Mouse (Mus musculus): ENCODE measurements at regions not wholly inside any gene's neighbourhood (a gene's known extent, or its start where the extent isn't known, plus 50 kb on each side); places are given as distances from the start of the nearest gene placed in this dataset.

GRCm38 (mm10) chr1:169439621-169440020 is 91.6 kb downstream of the Nuf2 start:
- 88% methylated on average over 2 of the region's 2 CpGs for WGBS
- Histone ChIP-seq H3K27me3 (ENCODE audit: insufficient read depth, poor library complexity, severe bottlenecking) (no peaks in the 10 kb centered on the region), H3K36me3 (no peaks in the 10 kb centered on the region), H3K4me1 (no peaks in the 10 kb centered on the region), H3K27ac (no peak overlapping the region), H3K9me3 (no peaks in the 10 kb centered on the region), H3K4me3 (no peak overlapping the region)
- DNase-seq (ENCODE audit: low spot score): no peak

- Histone ChIP-seq H3K36me3 (no peaks in the 10 kb centered on the region), H3K27ac (no peak overlapping the region), H3K27me3 (ENCODE audit: insufficient read depth, poor library complexity, severe bottlenecking) (no peaks in the 10 kb centered on the region), H3K4me3 (no peak overlapping the region), H3K4me1 (no peaks in the 10 kb centered on the region), H3K9me3 (no peaks in the 10 kb centered on the region)
- no peak for DNase-seq (ENCODE audit: low spot score)
- 81% methylated on average over 3 of the region's 3 CpGs for WGBS
Measured at GRCm38 (mm10) chr1:169438006-169438405, 93.3 kb downstream of the Nuf2 start.

GRCm38 (mm10) chr1:169422408-169422807 is 108.9 kb downstream of the Nuf2 start:
- H3K27me3 ChIP-seq (ENCODE audit: insufficient read depth, poor library complexity, severe bottlenecking): no peaks in the 10 kb centered on the region
- no peaks in the 10 kb centered on the region for H3K36me3 ChIP-seq
- peaks cover 3% of the 10 kb centered on the region; the same call in 1 of the 2 replicates for H3K4me1 ChIP-seq
- WGBS: 64% methylated on average over 3 of the region's 3 CpGs
- no peak for DNase-seq (ENCODE audit: low spot score)
- H3K4me3 ChIP-seq: no peak overlapping the region
- H3K27ac ChIP-seq: no peak overlapping the region
- no peaks in the 10 kb centered on the region for H3K9me3 ChIP-seq

- Histone ChIP-seq H3K9me3 (no peaks in the 10 kb centered on the region), H3K4me3 (no peak overlapping the region), H3K27ac (no peak overlapping the region), H3K36me3 (no peaks in the 10 kb centered on the region), H3K4me1 (peaks cover 3% of the 10 kb centered on the region; the same call in 1 of the 2 replicates), H3K27me3 (ENCODE audit: insufficient read depth, poor library complexity, severe bottlenecking) (no peaks in the 10 kb centered on the region)
- 48% methylated on average over 1 of the region's 1 CpGs for WGBS
- DNase-seq (ENCODE audit: low spot score): no peak
Measured at GRCm38 (mm10) chr1:169421671-169422070, 109.6 kb downstream of the Nuf2 start.

DNA sequence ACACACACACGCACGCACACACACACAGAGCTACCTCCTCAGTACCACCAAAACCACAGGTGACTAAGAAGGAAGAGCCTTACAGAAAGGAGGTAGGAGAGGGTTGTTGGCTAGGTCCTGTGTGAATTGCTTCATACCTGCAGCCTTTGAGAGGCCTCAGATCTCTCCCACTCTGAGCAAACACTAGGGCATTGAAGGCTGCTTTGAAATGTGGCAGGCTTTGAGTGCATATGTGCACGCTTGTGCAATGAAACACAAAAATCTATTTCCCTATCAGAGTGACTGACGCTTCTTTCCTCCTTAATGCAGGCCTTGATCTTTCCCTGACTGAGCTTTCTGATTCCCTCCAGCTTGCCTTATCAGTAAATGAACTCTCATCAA is 112.6 kb downstream of the Nuf2 start:
- H3K4me1 ChIP-seq: peaks cover 3% of the 10 kb centered on the region; the same call in 1 of the 2 replicates
- no peaks in the 10 kb centered on the region for H3K36me3 ChIP-seq
- WGBS: 61% methylated on average over 4 of the region's 4 CpGs
- no peak overlapping the region for H3K27ac ChIP-seq
- H3K4me3 ChIP-seq: no peak overlapping the region
- no peak for DNase-seq (ENCODE audit: low spot score)
- no peaks in the 10 kb centered on the region for H3K27me3 ChIP-seq (ENCODE audit: insufficient read depth, poor library complexity, severe bottlenecking)
- H3K9me3 ChIP-seq: no peaks in the 10 kb centered on the region

- H3K27ac ChIP-seq: no peak overlapping the region
- H3K4me3 ChIP-seq: no peak overlapping the region
- no peaks in the 10 kb centered on the region for H3K36me3 ChIP-seq
- peaks cover 3% of the 10 kb centered on the region; the same call in 1 of the 2 replicates for H3K4me1 ChIP-seq
- WGBS: 72% methylated on average over 10 of the region's 10 CpGs
- no peaks in the 10 kb centered on the region for H3K9me3 ChIP-seq
- H3K27me3 ChIP-seq (ENCODE audit: insufficient read depth, poor library complexity, severe bottlenecking): no peaks in the 10 kb centered on the region
- DNase-seq (ENCODE audit: low spot score): no peak
Measured at GRCm38 (mm10) chr1:169417979-169418664, 113.1 kb downstream of the Nuf2 start.

- no peaks in the 10 kb centered on the region for H3K36me3 ChIP-seq
- no peak overlapping the region for H3K27ac ChIP-seq
- WGBS: 89% methylated on average over 1 of the region's 1 CpGs
- H3K27me3 ChIP-seq (ENCODE audit: insufficient read depth, poor library complexity, severe bottlenecking): no peaks in the 10 kb centered on the region
- H3K4me1 ChIP-seq: peaks cover 3% of the 10 kb centered on the region; the same call in 1 of the 2 replicates
- no peak overlapping the region for H3K4me3 ChIP-seq
- H3K9me3 ChIP-seq: no peaks in the 10 kb centered on the region
- no peak for DNase-seq (ENCODE audit: low spot score)
Measured at GRCm38 (mm10) chr1:169416701-169417100, 114.6 kb downstream of the Nuf2 start.

GRCm38 (mm10) chr1:169408120-169408519 is 123.1 kb downstream of the Nuf2 start:
- WGBS: 74% methylated on average over 2 of the region's 2 CpGs
- H3K36me3 ChIP-seq: no peaks in the 10 kb centered on the region
- no peaks in the 10 kb centered on the region for H3K4me1 ChIP-seq
- H3K4me3 ChIP-seq: no peak overlapping the region
- H3K9me3 ChIP-seq: no peaks in the 10 kb centered on the region
- DNase-seq (ENCODE audit: low spot score): no peak
- no peaks in the 10 kb centered on the region for H3K27me3 ChIP-seq (ENCODE audit: insufficient read depth, poor library complexity, severe bottlenecking)
- H3K27ac ChIP-seq: no peak overlapping the region

GRCm38 (mm10) chr1:169400841-169401240 is 130.4 kb downstream of the Nuf2 start:
- H3K27me3 ChIP-seq (ENCODE audit: insufficient read depth, poor library complexity, severe bottlenecking): no peaks in the 10 kb centered on the region
- H3K9me3 ChIP-seq: no peaks in the 10 kb centered on the region
- no peak for DNase-seq (ENCODE audit: low spot score)
- H3K36me3 ChIP-seq: no peaks in the 10 kb centered on the region
- 80% methylated on average over 6 of the region's 6 CpGs for WGBS
- H3K27ac ChIP-seq: no peak overlapping the region
- peaks cover 3% of the 10 kb centered on the region; the same call in 1 of the 2 replicates for H3K4me1 ChIP-seq
- H3K4me3 ChIP-seq: no peak overlapping the region

- H3K36me3 ChIP-seq: no peaks in the 10 kb centered on the region
- H3K27ac ChIP-seq: no peak overlapping the region
- no peaks in the 10 kb centered on the region for H3K9me3 ChIP-seq
- no peak overlapping the region for H3K4me3 ChIP-seq
- no peak for DNase-seq (ENCODE audit: low spot score)
- H3K27me3 ChIP-seq (ENCODE audit: insufficient read depth, poor library complexity, severe bottlenecking): no peaks in the 10 kb centered on the region
- peaks cover 5% of the 10 kb centered on the region; the same call in 1 of the 2 replicates for H3K4me1 ChIP-seq
- 89% methylated on average over 4 of the region's 4 CpGs for WGBS
Measured at GRCm38 (mm10) chr1:169397371-169397770, 133.9 kb downstream of the Nuf2 start.

DNA sequence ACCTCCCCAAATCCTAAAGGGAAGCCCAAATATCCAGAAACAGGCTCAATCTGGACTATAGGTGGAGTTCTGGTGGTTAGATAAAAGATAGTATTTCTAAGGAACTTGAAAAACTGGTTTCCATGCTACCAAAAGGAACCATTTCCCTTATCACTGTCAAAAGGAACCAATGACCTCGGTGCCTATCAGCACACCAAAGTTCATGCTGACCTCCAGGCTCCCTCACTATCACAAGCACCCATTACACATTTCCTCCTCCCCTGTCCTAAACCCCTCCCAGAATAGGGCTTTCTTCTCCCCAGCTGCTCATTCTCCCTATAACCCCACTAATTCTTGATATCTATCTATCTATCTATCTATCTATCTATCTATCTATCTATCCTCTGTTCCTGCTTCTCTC is 144.2 kb downstream of the Nuf2 start:
- H3K4me1 ChIP-seq: no peaks in the 10 kb centered on the region
- no peaks in the 10 kb centered on the region for H3K9me3 ChIP-seq
- no peaks in the 10 kb centered on the region for H3K36me3 ChIP-seq
- no peaks in the 10 kb centered on the region for H3K27me3 ChIP-seq (ENCODE audit: insufficient read depth, poor library complexity, severe bottlenecking)
- 16% methylated on average over 1 of the region's 1 CpGs for WGBS
- DNase-seq (ENCODE audit: low spot score): no peak
- H3K27ac ChIP-seq: no peak overlapping the region
- no peak overlapping the region for H3K4me3 ChIP-seq

DNA sequence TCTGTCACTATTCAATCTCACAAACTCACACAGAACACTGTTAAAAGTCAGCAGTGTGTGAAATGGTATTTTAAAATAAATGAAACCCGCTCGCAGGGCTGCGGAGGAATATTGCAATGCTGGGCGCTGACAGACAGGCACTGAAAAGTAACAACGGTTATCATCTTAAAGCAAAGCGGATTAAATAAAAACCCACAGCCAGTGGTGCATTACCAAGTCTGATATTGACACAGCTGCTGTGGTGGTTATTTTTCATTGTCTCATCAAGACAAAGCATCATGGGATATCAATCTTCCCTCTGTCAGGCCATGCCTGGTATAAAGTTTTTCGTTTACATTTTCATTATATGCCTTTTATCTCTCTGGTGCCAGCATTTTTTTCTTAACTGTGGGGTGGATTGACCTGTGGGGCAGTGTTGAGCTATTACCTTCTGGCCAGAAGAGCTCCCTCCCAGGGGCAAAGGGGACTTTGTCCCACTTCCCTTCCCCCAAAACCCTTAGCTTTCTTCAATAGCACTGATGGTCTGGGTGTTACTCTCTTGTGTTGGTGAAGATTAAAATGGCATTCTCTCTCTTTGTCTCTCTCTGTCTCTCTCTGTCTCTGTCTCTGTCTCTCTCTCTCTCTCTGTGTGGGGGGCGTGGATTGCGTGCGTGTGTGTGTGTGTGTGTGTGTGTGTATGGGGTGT is 145.4 kb downstream of the Nuf2 start:
- WGBS: 85% methylated on average over 10 of the region's 10 CpGs
- no peak overlapping the region for H3K27ac ChIP-seq
- H3K27me3 ChIP-seq (ENCODE audit: insufficient read depth, poor library complexity, severe bottlenecking): no peaks in the 10 kb centered on the region
- H3K4me1 ChIP-seq: no peaks in the 10 kb centered on the region
- no peaks in the 10 kb centered on the region for H3K36me3 ChIP-seq
- no peak for DNase-seq (ENCODE audit: low spot score)
- H3K4me3 ChIP-seq: no peak overlapping the region
- no peaks in the 10 kb centered on the region for H3K9me3 ChIP-seq

DNA sequence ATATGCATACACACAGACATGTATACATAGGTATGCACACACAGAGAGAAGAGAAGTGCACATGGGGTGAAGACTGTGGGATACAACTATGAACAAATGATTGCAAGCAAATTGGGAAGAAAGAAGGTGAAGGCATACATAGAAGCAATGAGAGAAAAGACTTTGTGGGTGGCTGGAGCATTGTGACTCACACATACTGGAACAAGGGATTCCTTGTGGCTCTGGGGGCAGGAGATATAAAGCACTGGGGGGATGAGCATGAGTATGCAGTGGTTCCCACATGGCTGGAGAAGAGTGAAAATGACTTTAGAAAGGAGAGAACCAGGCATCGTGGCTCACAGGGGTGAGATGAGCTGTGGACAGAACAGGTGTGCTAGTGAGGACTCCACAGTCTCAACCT is 156.6 kb downstream of the Nuf2 start:
- H3K4me3 ChIP-seq: no peak overlapping the region
- no peaks in the 10 kb centered on the region for H3K9me3 ChIP-seq
- no peaks in the 10 kb centered on the region for H3K27me3 ChIP-seq (ENCODE audit: insufficient read depth, poor library complexity, severe bottlenecking)
- no peak for DNase-seq (ENCODE audit: low spot score)
- no peak overlapping the region for H3K27ac ChIP-seq
- WGBS: 73% methylated on average over 1 of the region's 1 CpGs
- H3K36me3 ChIP-seq: no peaks in the 10 kb centered on the region
- H3K4me1 ChIP-seq: no peaks in the 10 kb centered on the region
